Mouse (Mus musculus) intestine, embryonic 15.5 days (tissue): ENCODE measurements around the gene Rpl35. TPM values are rescaled to one million over a fixed set of nuclear protein-coding genes. Genes with fewer than 3 reads are reported as not detected.
A peak's percentile ranks its signal among the peaks of the same experiment; 100 is the strongest.

Experiments used
- ATAC-seq: fragments of 200-750 bp; cut with Nextera tagmentation; 2 replicates; pipeline ENCODE4 v1.8.0; 2017; ENCODE audit warnings: moderate TSS enrichment, moderate library complexity
- H3K27ac ChIP-seq: fragments of 300-500 bp; sonication (generic); 2 replicates; pipeline ENCODE4 v1.5.1; 2015; ENCODE audit warnings: mild to moderate bottlenecking, inconsistent platforms
- H3K27me3 ChIP-seq: fragments of 300-500 bp; sonication (generic); replicated peaks from 2 replicates; pipeline ENCODE4 v1.6.1; 2015; ENCODE audit warnings: inconsistent platforms
- H3K36me3 ChIP-seq: fragments of 300-500 bp; sonication (generic); 2 replicates; pipeline ENCODE4 v1.6.1; 2015; ENCODE audit warnings: inconsistent platforms
- H3K4me1 ChIP-seq: fragments of 300-500 bp; sonication (generic); replicated peaks from 2 replicates; pipeline ENCODE4 v1.6.1; 2015; ENCODE audit warnings: inconsistent platforms
- H3K4me2 ChIP-seq: fragments of 300-500 bp; sonication (generic); replicated peaks from 2 replicates; pipeline ENCODE4 v1.6.1; 2015; ENCODE audit warnings: mild to moderate bottlenecking, inconsistent platforms
- H3K4me3 ChIP-seq: fragments of 300-500 bp; sonication (generic); replicated peaks from 2 replicates; pipeline ENCODE4 v1.5.1; 2015; ENCODE audit warnings: inconsistent platforms
- H3K9ac ChIP-seq: fragments of 300-500 bp; sonication (generic); 2 replicates; pipeline ENCODE4 v1.6.1; 2015; ENCODE audit warnings: inconsistent platforms
- H3K9me3 ChIP-seq: fragments of 300-500 bp; sonication (generic); 2 replicates; pipeline ENCODE4 v1.6.1; 2016; ENCODE audit warnings: inconsistent platforms
- WGBS: fragments of 180-500 bp; shearing (Covaris S2); methylation state at CpG from one replicate; pipeline ENCODE4 v1.1.7; 2015; 5-methylcytosine and 5-hydroxymethylcytosine counted together
- polyA plus RNA-seq: library from polyadenylated mRNA; unstranded; fragments of >200 nt; fragmentation: Nextera tagmentation; extraction: Ambion mirVana; gene quantifications from 2 replicates; pipeline ENCODE4 v1.2.1, GENCODE M21; 2015

Rpl35 gene
- polyA plus RNA-seq, 1 experiment from 2014 or later, result 1,051 TPM

DNA sequence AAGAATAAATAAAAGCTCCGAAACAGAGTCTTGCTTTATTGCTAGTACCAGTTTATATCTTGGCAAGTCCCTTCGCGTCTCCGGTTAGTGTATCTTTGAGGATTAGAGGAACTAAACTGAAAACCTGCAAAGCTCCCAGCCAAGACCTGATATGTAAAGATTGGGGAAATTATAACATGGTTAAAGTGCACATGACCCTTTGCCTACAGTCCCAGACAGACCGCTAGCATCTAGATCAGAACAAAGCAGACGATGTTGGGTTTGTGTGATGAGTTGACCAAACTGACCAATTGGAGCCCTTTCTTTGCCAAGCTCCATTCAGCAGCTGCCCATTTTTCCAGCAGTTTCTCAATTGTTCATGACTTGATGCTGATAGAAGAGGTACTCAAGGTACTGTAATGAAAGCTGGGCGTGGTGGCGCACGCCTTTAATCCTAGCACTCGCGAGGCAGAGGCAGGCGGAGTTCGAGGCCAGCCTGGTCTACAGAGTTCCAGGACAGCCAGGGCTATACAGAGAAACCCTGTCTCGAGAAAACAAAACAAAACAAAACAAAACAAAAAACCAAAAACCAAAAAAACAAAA is 816 bp upstream of the Rpl35 start:
- H3K9ac ChIP-seq, result no peak overlapping the region
- H3K4me1 ChIP-seq, result peaks cover 49% of the 10 kb centered on the region
- peaks cover 14% of the 10 kb centered on the region for H3K36me3 ChIP-seq
- H3K9me3 ChIP-seq, result no peaks in the 10 kb centered on the region
- ATAC-seq, result no peak
- H3K27me3 ChIP-seq, result no peaks in the 10 kb centered on the region
- peak overlapping the region; percentile 73 for H3K4me2 ChIP-seq
- H3K4me3 ChIP-seq, result peak overlapping the region; percentile 74; the same call in 1 of the 2 replicates
- no peak overlapping the region for H3K27ac ChIP-seq
- 88% methylated on average over 14 of the region's 14 CpGs for WGBS

DNA sequence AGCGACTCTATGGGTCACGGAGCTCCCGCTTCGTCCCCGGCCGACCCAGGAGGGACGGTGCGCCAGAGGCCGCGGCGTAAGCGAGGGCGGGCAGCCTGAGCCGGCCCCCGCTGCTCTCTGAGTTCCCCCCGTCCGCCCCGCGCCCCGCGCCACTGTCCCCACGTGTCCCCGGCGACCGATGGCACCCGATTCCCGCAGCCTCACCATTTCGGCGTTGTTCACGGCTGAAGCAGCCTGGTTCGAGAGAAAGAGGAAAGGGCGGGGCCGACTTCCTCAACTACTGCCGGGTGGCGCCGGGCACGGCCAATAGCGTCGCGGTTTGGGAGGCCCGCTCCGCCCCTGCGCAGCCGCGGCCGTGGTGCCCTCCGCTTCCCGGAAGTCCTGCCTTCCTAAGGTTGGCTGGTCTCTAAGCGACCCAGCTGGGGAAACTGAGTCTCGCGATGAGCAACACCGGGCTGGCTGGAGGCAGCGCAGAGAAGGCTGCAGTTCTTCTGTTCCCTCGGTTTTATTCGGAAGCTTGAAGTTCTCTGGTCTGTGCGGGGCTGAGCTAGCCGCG is 466 bp downstream of the Rpl35 start, which contains the start of gene Arpc5l:
Gene Arpc5l, plus strand, starts transcription at position 469 of the 556 bp plus-strand sequence.
- Histone ChIP-seq H3K27me3 (no peaks in the 10 kb centered on the region), H3K9ac (peak within 1 kb of the TSS; percentile 66), H3K4me2 (peak within 1 kb of the TSS; percentile 73), H3K4me3 (peak within 1 kb of the TSS; percentile 74), H3K36me3 (peaks cover 27% of the 10 kb centered on the region), H3K9me3 (no peaks in the 10 kb centered on the region), H3K27ac (peak within 1 kb of the TSS; percentile 83), H3K4me1 (peaks cover 43% of the 10 kb centered on the region)
- peak; percentile 85 for ATAC-seq
- 1% methylated on average over 58 of the region's 58 CpGs for WGBS

DNA sequence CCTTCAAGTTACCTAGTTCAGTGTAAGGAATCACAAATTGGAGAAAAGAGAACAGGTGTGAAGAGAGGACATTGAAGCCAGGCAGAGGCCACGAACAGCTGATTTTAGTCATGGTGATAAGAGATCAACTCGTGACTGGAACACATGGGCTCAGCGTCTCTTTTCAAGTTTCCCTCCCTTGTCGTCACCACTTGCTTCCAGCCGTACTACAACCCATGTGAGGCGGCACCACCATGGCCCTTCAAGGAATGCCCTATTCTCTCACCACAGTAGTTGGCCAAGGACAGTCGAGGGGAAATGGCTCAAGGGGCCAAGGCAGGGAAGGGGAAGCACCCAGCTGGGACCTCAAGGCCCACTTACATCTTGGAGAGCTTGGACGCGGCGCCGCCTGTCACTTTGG is 1.1 kb downstream of the Rpl35 start:
- peak overlapping the region; percentile 83 for H3K27ac ChIP-seq
- peak overlapping the region; percentile 74 for H3K4me3 ChIP-seq
- peaks cover 41% of the 10 kb centered on the region for H3K4me1 ChIP-seq
- H3K9me3 ChIP-seq, result no peaks in the 10 kb centered on the region
- ATAC-seq, result peak; percentile 3; the same call in 1 of the 2 replicates
- H3K27me3 ChIP-seq, result no peaks in the 10 kb centered on the region
- peaks cover 30% of the 10 kb centered on the region for H3K36me3 ChIP-seq
- H3K9ac ChIP-seq, result peak overlapping the region; percentile 66
- H3K4me2 ChIP-seq, result peak overlapping the region; percentile 73
- WGBS, result 1% methylated on average over 11 of the region's 11 CpGs

DNA sequence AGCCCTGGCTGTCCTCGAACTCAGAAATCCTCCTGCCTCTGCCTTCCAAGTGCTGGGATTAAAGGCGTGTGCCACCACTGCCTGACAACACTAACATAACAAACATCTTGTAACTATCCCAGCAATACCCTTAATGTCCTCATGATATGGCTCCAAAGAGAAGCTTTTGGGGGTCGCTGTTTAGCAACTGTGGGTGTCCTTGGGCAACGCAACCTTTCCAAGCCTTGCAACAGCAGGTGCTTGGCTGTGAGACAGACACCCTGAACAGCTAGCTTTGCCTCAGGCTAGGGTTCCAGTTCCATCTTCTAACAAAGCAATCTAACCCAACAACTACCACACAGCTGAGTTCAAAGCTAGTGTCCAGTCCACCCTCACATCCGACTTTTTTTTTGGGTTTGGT is 1.9 kb downstream of the Rpl35 start:
- peaks cover 30% of the 10 kb centered on the region for H3K36me3 ChIP-seq
- 66% methylated on average over 5 of the region's 5 CpGs for WGBS
- H3K4me2 ChIP-seq, result peak overlapping the region; percentile 73
- H3K9me3 ChIP-seq, result no peaks in the 10 kb centered on the region
- peaks cover 32% of the 10 kb centered on the region for H3K4me1 ChIP-seq
- peak overlapping the region; percentile 66 for H3K9ac ChIP-seq
- no peak for ATAC-seq
- peak overlapping the region; percentile 74 for H3K4me3 ChIP-seq
- H3K27ac ChIP-seq, result no peak overlapping the region
- H3K27me3 ChIP-seq, result no peaks in the 10 kb centered on the region

DNA sequence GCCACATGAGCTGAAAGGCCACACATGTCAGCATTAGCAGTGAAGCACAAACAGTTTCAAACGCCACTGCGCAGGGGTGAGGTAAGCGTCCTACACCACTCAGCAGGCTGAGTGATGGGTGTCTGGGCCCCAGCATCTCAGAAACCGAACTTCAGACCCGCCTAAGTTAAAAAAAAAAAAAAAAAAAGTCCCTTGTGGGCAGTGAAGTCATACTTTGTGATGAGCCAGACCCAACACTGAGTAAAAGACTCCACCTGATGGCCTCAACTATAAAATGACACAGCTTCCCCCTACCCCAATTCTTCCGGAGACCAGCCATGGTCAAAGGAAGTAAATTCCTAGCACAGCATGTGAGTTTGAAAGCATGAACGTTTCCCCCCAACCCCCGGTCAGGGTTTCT is 2.3 kb downstream of the Rpl35 start:
- WGBS, result 54% methylated on average over 8 of the region's 8 CpGs
- Histone ChIP-seq H3K9me3 (no peaks in the 10 kb centered on the region), H3K4me3 (peak overlapping the region; percentile 74), H3K36me3 (peaks cover 30% of the 10 kb centered on the region), H3K27ac (no peak overlapping the region), H3K4me2 (peak overlapping the region; percentile 73), H3K27me3 (no peaks in the 10 kb centered on the region), H3K4me1 (peaks cover 32% of the 10 kb centered on the region), H3K9ac (peak overlapping the region; percentile 66)
- ATAC-seq, result no peak

DNA sequence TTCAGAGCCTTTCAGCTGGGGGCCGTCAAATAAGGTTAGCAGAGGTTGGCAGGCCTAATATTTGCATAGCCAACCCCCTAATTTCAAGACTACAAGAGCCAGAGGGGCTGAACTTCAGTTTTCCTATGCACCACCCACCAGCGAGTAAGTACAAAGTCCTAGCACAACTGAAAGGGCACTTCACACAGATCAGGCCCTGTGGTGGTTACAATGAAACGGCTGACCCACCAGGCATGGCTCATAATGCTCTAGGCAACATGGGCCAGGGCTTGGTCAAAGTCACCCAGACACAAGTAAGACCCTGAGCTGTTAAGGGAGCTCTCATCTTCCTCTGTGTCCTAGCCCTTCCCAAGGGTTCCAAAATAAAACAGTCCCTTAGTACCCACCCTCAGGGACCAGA is 3.6 kb downstream of the Rpl35 start:
- no peak overlapping the region for H3K4me2 ChIP-seq
- no peak for ATAC-seq
- H3K9me3 ChIP-seq, result no peaks in the 10 kb centered on the region
- peaks cover 34% of the 10 kb centered on the region for H3K4me1 ChIP-seq
- H3K36me3 ChIP-seq, result peaks cover 30% of the 10 kb centered on the region
- 73% methylated on average over 3 of the region's 3 CpGs for WGBS
- H3K9ac ChIP-seq, result no peak overlapping the region
- no peak overlapping the region for H3K4me3 ChIP-seq
- H3K27ac ChIP-seq, result no peak overlapping the region
- no peaks in the 10 kb centered on the region for H3K27me3 ChIP-seq

DNA sequence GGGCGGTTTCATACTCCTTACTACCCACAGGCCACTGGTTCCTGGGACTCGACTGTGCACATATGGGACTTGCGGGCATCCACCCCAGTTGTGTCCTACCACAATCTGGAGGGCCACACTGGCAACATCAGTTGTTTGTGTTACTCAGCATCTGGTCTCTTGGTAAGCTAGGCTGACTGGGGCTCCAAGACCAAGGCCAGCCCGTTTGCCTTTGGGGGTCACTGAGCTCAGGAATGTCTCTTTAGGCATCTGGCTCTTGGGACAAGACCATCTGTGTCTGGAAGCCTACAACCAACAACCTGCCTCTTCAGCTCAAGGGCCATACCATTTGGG is 4.9 kb downstream of the Rpl35 start:
- Histone ChIP-seq H3K4me3 (no peak overlapping the region), H3K9ac (no peak overlapping the region; the same call in 1 of the 2 replicates), H3K36me3 (peaks cover 30% of the 10 kb centered on the region), H3K27me3 (no peaks in the 10 kb centered on the region), H3K4me2 (no peak overlapping the region), H3K9me3 (no peaks in the 10 kb centered on the region), H3K27ac (no peak overlapping the region), H3K4me1 (peaks cover 26% of the 10 kb centered on the region)
- no peak for ATAC-seq
- 77% methylated on average over 4 of the region's 4 CpGs for WGBS

DNA sequence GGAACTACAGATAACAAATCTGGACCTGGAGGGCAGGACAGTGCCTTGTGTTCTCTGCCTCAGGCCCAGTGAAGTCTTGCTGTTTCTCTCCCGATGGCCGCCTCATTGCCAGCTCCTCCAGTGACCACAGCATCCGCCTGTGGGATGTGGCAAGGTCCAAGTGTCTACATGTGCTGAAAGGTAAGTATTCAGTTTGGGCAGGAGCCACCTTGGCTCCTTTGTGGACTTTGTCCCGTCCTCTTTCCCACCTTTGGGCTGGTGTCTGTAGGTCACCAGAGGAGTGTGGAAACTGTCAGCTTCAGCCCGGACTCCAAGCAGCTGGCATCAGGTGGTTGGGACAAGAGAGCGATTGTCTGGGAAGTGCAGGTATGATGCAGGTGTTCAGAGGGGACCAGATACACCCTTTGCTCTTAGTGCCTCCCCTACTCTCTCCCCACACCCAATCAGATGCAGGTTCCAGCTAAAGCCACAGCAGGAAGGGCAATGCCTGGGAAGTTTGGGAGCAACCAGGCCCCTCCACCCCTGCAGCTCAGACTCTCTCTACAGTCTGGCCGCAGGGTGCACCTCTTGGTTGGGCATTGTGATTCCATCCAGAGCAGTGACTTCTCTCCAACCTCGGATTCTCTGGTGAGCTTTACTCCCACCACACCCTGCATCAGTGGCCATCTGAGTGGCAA is 5.4 kb downstream of the Rpl35 start:
- H3K4me1 ChIP-seq, result peaks cover 26% of the 10 kb centered on the region
- ATAC-seq, result no peak
- peak overlapping the region; percentile 44; the same call in 1 of the 2 replicates for H3K27ac ChIP-seq
- H3K9ac ChIP-seq, result no peak overlapping the region; the same call in 1 of the 2 replicates
- H3K36me3 ChIP-seq, result peaks cover 30% of the 10 kb centered on the region
- H3K27me3 ChIP-seq, result no peaks in the 10 kb centered on the region
- no peak overlapping the region for H3K4me2 ChIP-seq
- H3K9me3 ChIP-seq, result no peaks in the 10 kb centered on the region
- WGBS, result 66% methylated on average over 8 of the region's 8 CpGs
- H3K4me3 ChIP-seq, result no peak overlapping the region; the same call in 1 of the 2 replicates

DNA sequence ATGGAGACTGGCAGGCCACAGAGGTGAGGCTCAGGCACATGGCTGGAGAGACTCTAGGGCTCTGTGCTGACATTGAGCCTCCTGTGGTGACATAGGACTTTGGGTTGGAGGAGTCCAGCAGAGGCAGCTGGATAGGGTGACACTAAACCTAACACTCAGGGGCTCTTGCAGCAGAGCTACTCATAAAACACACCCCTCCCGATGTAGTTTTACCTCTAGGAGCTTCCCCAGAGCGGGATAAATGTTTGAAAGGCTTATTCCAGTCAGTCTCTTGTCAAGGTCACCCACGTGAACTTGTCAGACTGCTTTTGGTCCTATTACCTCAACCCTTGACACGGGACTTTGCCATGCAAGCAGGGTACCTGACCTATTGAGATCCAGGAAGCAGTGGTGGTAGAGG is 6.0 kb downstream of the Rpl35 start:
- Histone ChIP-seq H3K27me3 (no peaks in the 10 kb centered on the region), H3K36me3 (peaks cover 30% of the 10 kb centered on the region), H3K9me3 (no peaks in the 10 kb centered on the region), H3K4me2 (no peak overlapping the region), H3K9ac (no peak overlapping the region), H3K27ac (peak overlapping the region; percentile 44), H3K4me3 (no peak overlapping the region), H3K4me1 (peaks cover 26% of the 10 kb centered on the region)
- WGBS, result 33% methylated on average over 4 of the region's 4 CpGs
- no peak for ATAC-seq

DNA sequence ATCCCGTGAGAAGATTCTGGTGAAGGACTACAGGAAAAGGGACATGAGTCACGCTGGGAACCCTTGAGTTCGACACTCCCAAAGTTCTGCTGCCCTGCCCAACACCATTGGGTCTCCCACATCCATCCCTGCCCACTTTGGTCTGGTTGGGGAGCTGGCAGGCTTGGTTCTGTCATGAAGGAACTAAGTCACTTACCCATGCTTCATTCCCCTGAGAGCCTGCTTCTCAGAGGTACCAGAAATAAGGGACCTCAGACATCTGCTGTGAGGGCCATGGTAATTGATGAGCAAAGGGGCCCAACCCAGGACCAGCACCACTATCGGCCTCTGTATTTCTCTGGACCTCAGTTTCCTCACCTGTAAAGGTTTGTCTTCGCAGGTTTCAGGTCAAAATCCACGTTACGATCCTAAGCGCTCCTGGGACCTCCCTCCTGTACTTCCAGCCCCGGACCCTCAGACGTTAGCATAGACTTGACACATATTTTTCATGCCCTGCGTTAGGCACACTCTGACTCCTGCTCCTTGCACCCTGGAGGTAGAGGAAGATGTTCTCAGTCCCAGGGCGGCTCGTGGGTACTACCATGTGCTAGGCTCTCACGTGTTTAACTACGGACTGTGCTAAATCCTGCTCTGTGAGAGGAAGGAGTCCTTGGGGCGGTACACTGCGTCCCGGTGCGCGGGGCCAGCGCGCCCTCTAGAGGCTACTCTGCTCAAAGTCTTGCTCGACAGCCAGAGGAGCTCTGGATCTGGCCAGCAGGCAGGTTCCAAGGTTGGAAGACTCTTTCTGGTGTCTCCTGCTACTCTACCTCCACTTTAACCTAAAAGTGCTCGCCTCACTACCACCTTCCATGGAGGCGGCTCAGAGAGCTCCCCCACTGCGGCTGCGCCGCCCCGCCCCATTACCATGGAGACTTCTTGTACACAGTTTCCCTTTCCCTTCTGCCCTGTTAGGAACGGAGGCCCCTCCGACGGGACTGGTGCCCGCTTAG is 7.7 kb downstream of the Rpl35 start, which contains the start of gene Wdr38:
Gene Wdr38, plus strand, starts transcription at position 91 of the 989 bp plus-strand sequence.
- 13% methylated on average over 33 of the region's 33 CpGs for WGBS
- peaks cover 13% of the 10 kb centered on the region for H3K4me1 ChIP-seq
- H3K4me2 ChIP-seq, result peak within 1 kb of the TSS; percentile 67
- H3K4me3 ChIP-seq, result peak within 1 kb of the TSS; percentile 43
- H3K27ac ChIP-seq, result no peak within 1 kb of the TSS
- H3K9me3 ChIP-seq, result no peaks in the 10 kb centered on the region
- peak within 1 kb of the TSS; percentile 50 for H3K9ac ChIP-seq
- no peaks in the 10 kb centered on the region for H3K27me3 ChIP-seq
- peaks cover 21% of the 10 kb centered on the region for H3K36me3 ChIP-seq
- ATAC-seq, result peak; percentile 93

DNA sequence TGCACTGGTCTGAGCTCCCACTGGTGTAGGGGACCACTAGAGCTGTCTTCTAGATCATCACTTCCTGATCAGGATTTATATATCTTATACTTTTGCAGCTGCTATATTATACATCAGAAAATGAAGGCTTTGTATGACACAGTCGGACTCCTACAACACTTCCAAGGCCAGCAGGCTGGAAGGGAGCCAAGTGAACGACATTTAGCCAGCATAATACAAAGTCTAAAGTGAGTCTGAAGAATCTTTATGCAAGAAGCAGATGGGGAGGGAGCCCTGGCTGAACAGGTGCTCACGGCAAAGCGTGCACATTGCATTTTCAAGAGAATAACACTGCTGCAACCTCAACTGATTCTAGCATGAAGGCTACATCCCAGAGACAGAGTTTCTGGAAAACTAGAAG is 13.0 kb downstream of the Rpl35 start:
- no peaks in the 10 kb centered on the region for H3K9me3 ChIP-seq
- no peak overlapping the region for H3K4me3 ChIP-seq
- no peaks in the 10 kb centered on the region for H3K27me3 ChIP-seq
- peak; percentile 73 for ATAC-seq
- no peak overlapping the region for H3K9ac ChIP-seq
- H3K27ac ChIP-seq, result no peak overlapping the region
- no peak overlapping the region; the same call in 1 of the 2 replicates for H3K4me2 ChIP-seq
- 0 out of 2 replicates have a peak, but pooled peaks cover 2% of the 10 kb centered on the region for H3K4me1 ChIP-seq
- no peaks in the 10 kb centered on the region for H3K36me3 ChIP-seq
- 25% methylated on average over 4 of the region's 4 CpGs for whole genome bisulfite sequencing

DNA sequence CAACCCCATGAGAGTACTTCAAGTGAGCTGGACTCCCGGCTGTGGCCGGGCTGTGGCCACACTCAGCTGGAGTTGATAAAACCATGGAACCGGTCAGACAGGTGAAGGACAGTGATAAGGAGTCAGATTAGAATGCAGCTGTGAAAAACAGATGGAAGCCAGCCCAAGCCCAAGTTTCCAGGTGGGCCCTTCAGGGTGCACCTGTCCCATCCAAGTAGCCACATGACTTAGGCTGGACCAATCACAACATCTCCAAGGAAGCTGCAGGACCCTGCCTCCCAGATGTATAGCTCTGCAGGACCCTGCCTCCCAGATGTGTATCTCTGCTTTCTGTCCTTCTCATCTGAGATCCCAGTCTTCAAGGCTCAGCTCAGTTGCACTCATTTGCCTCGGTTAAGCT is 13.4 kb downstream of the Rpl35 start:
- no peaks in the 10 kb centered on the region for H3K27me3 ChIP-seq

More for the DNA sequence above, 13.4 kb downstream of the Rpl35 start:
- Histone ChIP-seq H3K9ac (no peak overlapping the region), H3K4me1 (no peaks in the 10 kb centered on the region), H3K27ac (no peak overlapping the region), H3K4me3 (no peak overlapping the region), H3K36me3 (no peaks in the 10 kb centered on the region), H3K9me3 (no peaks in the 10 kb centered on the region), H3K4me2 (no peak overlapping the region; the same call in 1 of the 2 replicates)
- 48% methylated on average over 4 of the region's 4 CpGs for WGBS
- ATAC-seq, result peak; percentile 62
